In the genomic region with DNA sequence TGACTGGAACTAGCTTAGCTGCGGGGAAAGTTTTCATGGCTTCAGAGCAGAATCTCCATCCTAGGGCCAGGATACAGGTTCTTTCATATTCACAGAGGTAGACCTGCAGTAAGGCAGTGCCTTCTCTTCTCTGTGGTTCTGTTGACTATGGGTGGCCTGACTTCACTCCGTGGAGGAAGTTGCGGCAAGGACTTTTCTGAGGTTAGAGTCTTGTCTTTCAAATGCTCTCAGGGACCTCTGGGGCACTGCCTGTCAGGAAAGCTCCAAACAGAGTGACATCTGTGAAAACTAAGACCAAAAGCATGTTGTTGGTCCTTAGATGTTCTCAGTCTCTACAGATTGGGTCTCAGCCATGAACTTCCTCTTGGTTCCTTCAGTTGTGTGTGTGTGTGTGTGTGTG, we compare ENCODE assay signal across 21 mouse cellular contexts.
A peak's percentile ranks its signal among the peaks of the same experiment; 100 is the strongest.
DNase-seq lines count a peak whose midpoint lies in the region; ATAC-seq lines count a peak whose summit lies in the region.
"Had no signal": no experiment of that assay in that cellular context is flagged by ENCODE, and none has a peak within 500 bp of the region (broad histone marks: within the 10 kb centered on the region; RNA-seq: fewer than 3 reads in every experiment).

No protein-coding gene starts in this region.

- ATAC-seq in CD4-positive, CD25-positive, alpha-beta regulatory T cell, adult 4 months: no peak
- ATAC-seq: activated CD4-positive, CD25-positive, alpha-beta regulatory T cell, adult 4 months; forebrain, postnatal 0 days; hindbrain, embryonic 16.5 days; intestine, embryonic 15.5 days; midbrain, embryonic 16.5 days had no signal

- DNase-seq in CD4-positive, CD25-positive, alpha-beta regulatory T cell, adult 2 months (ENCODE audit: low read depth, low spot score): peak; percentile 2
- DNase-seq in spleen, postnatal 36 days (ENCODE audit: low spot score in 2 of 2): peak; percentile 3 to 9
- no peak for DNase-seq in spleen, adult 12 weeks (ENCODE audit: low spot score)
- DNase-seq in thymus, postnatal 14 days: peak; percentile 12
- DNase-seq in adipocyte (ENCODE audit: low spot score): no peak
- DNase-seq in right cerebral cortex, postnatal 36 days (ENCODE audit: low spot score in 2 of 2): no peak
- DNase-seq: adrenal gland, adult 8-10 months; cerebellum, adult 2 months; cerebellum, postnatal 25 days; forebrain, postnatal 0 days; heart, postnatal 14 days; kidney, adult 8-10 months; kidney, postnatal 4 days; layer of hippocampus, adult 9-11 months; lung, embryonic 14.5 days; lung, postnatal 14 days had no signal

Comparison
In these comparisons a context has a peak if more than half of its experiments do, and no peak if none do; other contexts are left out.
1. DNase-seq: peak in CD4-positive, CD25-positive, alpha-beta regulatory T cell, adult 2 months (single experiment), spleen, postnatal 36 days (2 of 2) and thymus, postnatal 14 days (single experiment); none in spleen, adult 12 weeks (single experiment), adipocyte (single experiment) and right cerebral cortex, postnatal 36 days (0 of 2).